17 mouse cellular contexts compared by ENCODE assay signal in genomic region chr4:132469873-132470272, GRCm38 (mm10). TPM values are rescaled to one million over a fixed set of nuclear protein-coding genes. Genes with fewer than 3 reads are reported as not detected.
DNase-seq lines count a peak whose midpoint lies in the region; ATAC-seq and TF ChIP-seq lines count a peak whose summit lies in the region.
"Had no signal": no experiment of that assay in that cellular context is flagged by ENCODE, and none has a peak within 500 bp of the region (broad histone marks: within the 10 kb centered on the region; RNA-seq: fewer than 3 reads in every experiment).

No protein-coding gene starts in this region.

- WGBS in intestine, postnatal 0 days: 8% methylated on average over 3 of the region's 3 CpGs
- 6% methylated on average over 3 of the region's 3 CpGs for WGBS in kidney, postnatal 0 days
- WGBS in limb, embryonic 13.5 days: 2% methylated on average over 3 of the region's 3 CpGs
- WGBS in lung, adult 2 months: 23% methylated on average over 3 of the region's 3 CpGs
- 21% methylated on average over 3 of the region's 3 CpGs for WGBS in forebrain, embryonic 13.5 days

- POLR2A ChIA-PET in Patski (lab: Charles Lee): interaction anchor here (0.5 to 1.5 kb wide), 3 partner anchors 24 to 531 kb away, joined by 3 to 4 read pairs (median 3); partner anchors contain the start of gene Sesn2

- H3K36me3 ChIP-seq in intestine, postnatal 0 days (ENCODE audit: control insufficient read depth, insufficient read depth): no peaks in the 10 kb centered on the region
- H3K36me3 ChIP-seq in kidney, postnatal 0 days (ENCODE audit: insufficient read depth, low read length): no peaks in the 10 kb centered on the region
- H3K36me3 ChIP-seq in limb, embryonic 13.5 days: no peaks in the 10 kb centered on the region
- no peaks in the 10 kb centered on the region for H3K36me3 ChIP-seq in forebrain, embryonic 13.5 days (ENCODE audit: poor library complexity, severe bottlenecking)
- H3K36me3 ChIP-seq: embryonic facial prominence, embryonic 15.5 days; heart, embryonic 15.5 days; hindbrain, embryonic 12.5 days had no signal

- H3K4me3 ChIP-seq in intestine, postnatal 0 days (ENCODE audit: low read depth, low read length): no peak overlapping the region
- H3K4me3 ChIP-seq in kidney, postnatal 0 days (replicated peaks; ENCODE audit: low read depth, low read length): no peak overlapping the region
- no peak overlapping the region for H3K4me3 ChIP-seq in limb, embryonic 13.5 days
- H3K4me3 ChIP-seq in lung, adult 2 months (replicated peaks; ENCODE audit: extremely low read depth, low read depth, low read length): no peak overlapping the region
- no peak overlapping the region for H3K4me3 ChIP-seq in forebrain, embryonic 13.5 days
- H3K4me3 ChIP-seq: embryonic facial prominence, embryonic 15.5 days; heart, embryonic 15.5 days; hindbrain, embryonic 12.5 days had no signal

- peak; percentile 77 for DNase-seq in Patski (ENCODE audit: low read depth, low spot score)
- DNase-seq in kidney, postnatal 0 days (ENCODE audit: low spot score): peak; percentile 43
- no peak for DNase-seq in lung, adult 2 months
- no peak for DNase-seq in ovary, postnatal 14 days (ENCODE audit: low spot score)
- no peak for DNase-seq in lung, postnatal 14 days
- DNase-seq: cerebellum, adult 11-12 months; heart, adult 11 months; lung, adult 18-20 months; right cerebral cortex, postnatal 4 days; thymus, adult 18-20 months had no signal

- no peak for TF ChIP-seq CTCF in Patski (IDR thresholded peaks at IDR 0.05)
- TF ChIP-seq CTCF in intestine, postnatal 0 days (IDR thresholded peaks at IDR 0.05; ENCODE audit: low read depth): no peak
- no peak for TF ChIP-seq CTCF in kidney, postnatal 0 days (IDR thresholded peaks at IDR 0.05; ENCODE audit: low read depth)
- TF ChIP-seq CTCF in lung, adult 2 months (IDR thresholded peaks at IDR 0.05; ENCODE audit: insufficient read depth, low read length): no peak

- CTCF ChIA-PET in Patski (lab: Charles Lee): interaction anchor here (1.5 to 3.0 kb wide), 3 partner anchors 41 to 50 kb away, joined by 3 to 16 read pairs (median 5); no protein-coding TSS in a partner anchor

- H3K27me3 ChIP-seq in Patski: no peaks in the 10 kb centered on the region
- H3K27me3 ChIP-seq in intestine, postnatal 0 days (replicated peaks; ENCODE audit: control insufficient read depth, insufficient read depth, low read length): no peaks in the 10 kb centered on the region
- H3K27me3 ChIP-seq in kidney, postnatal 0 days (ENCODE audit: insufficient read depth, low read length): no peaks in the 10 kb centered on the region
- no peaks in the 10 kb centered on the region for H3K27me3 ChIP-seq in limb, embryonic 13.5 days
- no peaks in the 10 kb centered on the region for H3K27me3 ChIP-seq in forebrain, embryonic 13.5 days
- H3K27me3 ChIP-seq: embryonic facial prominence, embryonic 15.5 days; heart, embryonic 15.5 days; hindbrain, embryonic 12.5 days had no signal

- no peaks in the 10 kb centered on the region for H3K9me3 ChIP-seq in intestine, postnatal 0 days (ENCODE audit: control insufficient read depth)
- no peaks in the 10 kb centered on the region for H3K9me3 ChIP-seq in kidney, postnatal 0 days (replicated peaks; ENCODE audit: low read length)
- H3K9me3 ChIP-seq in limb, embryonic 13.5 days: no peaks in the 10 kb centered on the region
- no peaks in the 10 kb centered on the region for H3K9me3 ChIP-seq in forebrain, embryonic 13.5 days (replicated peaks)
- H3K9me3 ChIP-seq: embryonic facial prominence, embryonic 15.5 days; heart, embryonic 15.5 days; hindbrain, embryonic 12.5 days had no signal

- no peak for TF ChIP-seq POLR2A in lung, adult 2 months (IDR thresholded peaks at IDR 0.05; ENCODE audit: borderline replicate concordance, extremely low read depth, low read depth, low read length)

- in situ Hi-C loops in Patski (cut with MboI; ENCODE audit: low pct_unique_long_range_greater_than_20kb): no loop called here

- H3K9ac ChIP-seq in intestine, postnatal 0 days (ENCODE audit: low read depth, low read length): no peak overlapping the region
- H3K9ac ChIP-seq in kidney, postnatal 0 days (ENCODE audit: low read depth, low read length): no peak overlapping the region
- H3K9ac ChIP-seq in limb, embryonic 13.5 days: peak overlapping the region; percentile 43
- no peak overlapping the region for H3K9ac ChIP-seq in forebrain, embryonic 13.5 days
- H3K9ac ChIP-seq: embryonic facial prominence, embryonic 15.5 days; heart, embryonic 15.5 days; hindbrain, embryonic 12.5 days had no signal

- no peaks in the 10 kb centered on the region; the same call in 1 of the 2 replicates for H3K4me1 ChIP-seq in intestine, postnatal 0 days (replicated peaks; ENCODE audit: control insufficient read depth, insufficient read depth, low read length)
- H3K4me1 ChIP-seq in kidney, postnatal 0 days (replicated peaks; ENCODE audit: insufficient read depth, low read length): no peaks in the 10 kb centered on the region
- peaks cover 15% of the 10 kb centered on the region for H3K4me1 ChIP-seq in limb, embryonic 13.5 days
- H3K4me1 ChIP-seq in lung, adult 2 months (ENCODE audit: control insufficient read depth, insufficient read depth, low read length): no peaks in the 10 kb centered on the region
- H3K4me1 ChIP-seq in forebrain, embryonic 13.5 days: no peaks in the 10 kb centered on the region
- H3K4me1 ChIP-seq: embryonic facial prominence, embryonic 15.5 days; heart, embryonic 15.5 days; hindbrain, embryonic 12.5 days had no signal

- peak overlapping the region; percentile 10 for H3K4me2 ChIP-seq in intestine, postnatal 0 days (replicated peaks; ENCODE audit: low read depth)
- H3K4me2 ChIP-seq in kidney, postnatal 0 days (ENCODE audit: low read length): no peak overlapping the region
- no peak overlapping the region for H3K4me2 ChIP-seq in limb, embryonic 13.5 days (replicated peaks)
- no peak overlapping the region for H3K4me2 ChIP-seq in forebrain, embryonic 13.5 days
- H3K4me2 ChIP-seq: embryonic facial prominence, embryonic 15.5 days; heart, embryonic 15.5 days; hindbrain, embryonic 12.5 days had no signal

- peak overlapping the region; percentile 2; the same call in 1 of the 2 replicates for H3K27ac ChIP-seq in intestine, postnatal 0 days (ENCODE audit: low read depth, low read length)
- peak overlapping the region; percentile 77 for H3K27ac ChIP-seq in kidney, postnatal 0 days
- H3K27ac ChIP-seq in limb, embryonic 13.5 days: no peak overlapping the region
- no peak overlapping the region for H3K27ac ChIP-seq in forebrain, embryonic 13.5 days
- H3K27ac ChIP-seq: embryonic facial prominence, embryonic 15.5 days; heart, embryonic 15.5 days; hindbrain, embryonic 12.5 days; macrophage had no signal

- peak; percentile 47 for ATAC-seq in Patski
- ATAC-seq in intestine, postnatal 0 days: peak; percentile 41
- 0 out of 2 replicates have a peak, but pooled peaks have one; percentile 33 for ATAC-seq in kidney, postnatal 0 days (replicated peaks; ENCODE audit: low FRiP score, low read depth)
- ATAC-seq in limb, embryonic 13.5 days (ENCODE audit: low FRiP score, low read depth): no peak
- ATAC-seq in forebrain, embryonic 13.5 days: no peak

RNA-seq across cellular contexts. Expression of gene Med18, which starts 6.2 kb away (rescaled TPM):
- 6.3 TPM for polyA plus RNA-seq in Patski (2021)
- 8.8 and 9.5 TPM in 2 replicates for polyA plus RNA-seq in intestine, postnatal 0 days (2015; fragmentation: Nextera tagmentation; extraction: Ambion mirVana)
- 20.9 and 22.1 TPM in 2 replicates for polyA plus RNA-seq in kidney, postnatal 0 days (2015; fragmentation: Nextera tagmentation; extraction: Ambion mirVana)
- polyA plus RNA-seq in limb, embryonic 13.5 days (2015; fragmentation: Nextera tagmentation; extraction: Ambion mirVana): 28.3 and 32.1 TPM in 2 replicates
- polyA plus RNA-seq in lung, adult 2 months (2012; rRNA removed): 2.9 and 4.3 TPM in 2 replicates
- polyA plus RNA-seq in forebrain, embryonic 13.5 days (2015; fragmentation: Nextera tagmentation; extraction: Ambion mirVana): 26.1 and 28.1 TPM in 2 replicates

RNA-seq across cellular contexts. Expression of gene Sesn2, which starts 40.4 kb away (rescaled TPM):
- 22.4 TPM for polyA plus RNA-seq in Patski (2021)
- 17.2 and 18.0 TPM in 2 replicates for polyA plus RNA-seq in intestine, postnatal 0 days (2015; fragmentation: Nextera tagmentation; extraction: Ambion mirVana)
- 18.1 and 20.1 TPM in 2 replicates for polyA plus RNA-seq in kidney, postnatal 0 days (2015; fragmentation: Nextera tagmentation; extraction: Ambion mirVana)
- polyA plus RNA-seq in limb, embryonic 13.5 days (2015; fragmentation: Nextera tagmentation; extraction: Ambion mirVana): 8.1 and 9.2 TPM in 2 replicates
- 11.5 and 14.1 TPM in 2 replicates for polyA plus RNA-seq in lung, adult 2 months (2012; rRNA removed)
- polyA plus RNA-seq in forebrain, embryonic 13.5 days (2015; fragmentation: Nextera tagmentation; extraction: Ambion mirVana): 6.3 and 7.0 TPM in 2 replicates

RNA-seq across cellular contexts. Expression of gene Phactr4, which starts 47.6 kb away (rescaled TPM):
- 60.4 TPM for polyA plus RNA-seq in Patski (2021)
- polyA plus RNA-seq in intestine, postnatal 0 days (2015; fragmentation: Nextera tagmentation; extraction: Ambion mirVana): 16.7 and 17.5 TPM in 2 replicates
- 24.3 and 25.2 TPM in 2 replicates for polyA plus RNA-seq in kidney, postnatal 0 days (2015; fragmentation: Nextera tagmentation; extraction: Ambion mirVana)
- polyA plus RNA-seq in limb, embryonic 13.5 days (2015; fragmentation: Nextera tagmentation; extraction: Ambion mirVana): 21.9 and 22.0 TPM in 2 replicates
- 11.3 and 13.4 TPM in 2 replicates for polyA plus RNA-seq in lung, adult 2 months (2012; rRNA removed)
- polyA plus RNA-seq in forebrain, embryonic 13.5 days (2015; fragmentation: Nextera tagmentation; extraction: Ambion mirVana): 17.5 and 18.7 TPM in 2 replicates

Comparison
In these comparisons a context has a peak if more than half of its experiments do, and no peak if none do; other contexts are left out.
1. ATAC-seq: peak in Patski (single experiment), intestine, postnatal 0 days (single experiment) and kidney, postnatal 0 days (single experiment); none in limb, embryonic 13.5 days (single experiment) and forebrain, embryonic 13.5 days (single experiment).
2. DNase-seq: peak in Patski (single experiment) and kidney, postnatal 0 days (single experiment); none in lung, adult 2 months (single experiment), ovary, postnatal 14 days (single experiment) and lung, postnatal 14 days (single experiment).
3. H3K27ac ChIP-seq: peak in intestine, postnatal 0 days (single experiment) and kidney, postnatal 0 days (single experiment); none in limb, embryonic 13.5 days (single experiment) and forebrain, embryonic 13.5 days (single experiment).